Mouse (Mus musculus) layer of hippocampus, adult 8-10 months (tissue): Measurements from ENCODE around the gene Otop3. TPM values are rescaled to one million over a fixed set of nuclear protein-coding genes. Genes with fewer than 3 reads are reported as not detected.
A peak's percentile ranks its signal among the peaks of the same experiment; 100 is the strongest.

Experiments
- DNase-seq, 2 experiments: peaks; one replicate each; pipeline ENCODE4 v3.0.0; 2022; ENCODE audit warnings: low spot score in 2 of 2
- total RNA-seq, 4 experiments: library from RNA; stranded (reverse); gene quantifications; 2 replicates each; pipeline ENCODE4 v1.2.4; 2022

The Otop3 gene
- under 1 TPM in 2 of 4 experiments, not detected in 2; 0.14 to 0.27 TPM for total RNA-seq

GRCm38 (mm10) chr11:115334531-115334930 is at the start of gene Otop3:
TSS of gene Otop3 (plus strand) at chr11:115334731.
- no peak for DNase-seq

DNA sequence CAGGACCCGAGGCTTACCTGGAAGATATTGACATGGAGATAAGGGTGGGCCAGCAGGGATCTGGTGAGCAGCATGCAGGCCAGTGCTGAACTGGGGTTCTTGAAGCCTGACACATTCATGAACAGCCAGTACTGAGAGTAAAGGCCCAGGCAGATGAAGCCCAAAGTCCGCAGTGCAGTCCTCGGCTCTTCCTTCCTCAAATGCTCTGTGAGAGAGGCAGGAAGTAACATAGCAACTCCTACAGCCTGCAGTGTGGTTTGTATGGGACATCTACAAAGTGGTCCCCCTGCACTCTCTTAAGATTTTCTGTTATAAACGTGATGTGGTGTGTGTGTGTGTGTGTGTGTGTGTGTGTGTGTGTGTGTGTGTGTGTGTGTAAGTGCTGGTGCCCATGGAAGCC is 49.2 kb upstream of the Otop3 start:
- no peak for DNase-seq

GRCm38 (mm10) chr11:115286201-115286993 is 48.1 kb upstream of the Otop3 start:
- DNase-seq, result no peak

DNA sequence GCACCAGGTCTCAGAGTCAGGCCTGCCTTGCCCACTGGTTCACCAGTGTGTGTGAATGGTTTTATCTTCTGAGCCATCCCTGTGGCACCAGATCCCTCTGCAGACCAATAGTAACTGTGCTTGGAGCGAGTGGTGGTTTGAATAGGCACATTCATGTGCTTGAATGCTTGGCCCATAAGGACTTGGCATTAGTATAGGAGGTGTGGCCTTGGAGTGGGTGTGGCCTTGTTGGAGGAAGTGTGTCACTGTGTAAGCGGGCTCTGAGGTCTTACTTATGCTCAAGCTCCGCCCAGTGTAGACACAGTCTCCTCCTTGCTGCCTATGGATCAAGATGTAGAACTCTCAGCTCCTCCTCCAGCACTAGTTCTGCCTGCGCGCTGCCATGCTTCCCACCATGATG is 47.1 kb upstream of the Otop3 start:
- DNase-seq, result peak in 1 of 2 experiments; percentile 63

- no peak for DNase-seq
Measured at GRCm38 (mm10) chr11:115288305-115288704, 46.2 kb upstream of the Otop3 start.

DNA sequence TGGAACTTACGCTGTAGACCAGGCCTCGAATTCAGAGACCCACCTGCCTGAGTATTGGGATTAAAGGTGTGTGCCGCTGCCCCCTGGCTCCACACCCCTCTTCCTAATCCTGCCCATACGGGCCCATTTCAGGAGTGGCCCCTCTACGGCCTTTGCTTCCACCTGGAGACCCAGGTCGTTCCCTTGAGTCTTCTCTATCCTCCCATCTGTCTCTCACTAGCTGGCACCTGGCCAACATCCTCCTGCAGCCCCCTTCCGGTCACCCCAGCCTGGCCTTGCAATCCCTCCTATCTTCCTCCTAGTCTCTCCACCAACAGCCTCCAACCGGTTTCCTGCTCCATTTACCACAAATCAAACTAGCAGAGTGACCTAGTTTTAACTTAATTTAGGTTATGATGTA is 44.6 kb upstream of the Otop3 start:
- no peak for DNase-seq

DNA sequence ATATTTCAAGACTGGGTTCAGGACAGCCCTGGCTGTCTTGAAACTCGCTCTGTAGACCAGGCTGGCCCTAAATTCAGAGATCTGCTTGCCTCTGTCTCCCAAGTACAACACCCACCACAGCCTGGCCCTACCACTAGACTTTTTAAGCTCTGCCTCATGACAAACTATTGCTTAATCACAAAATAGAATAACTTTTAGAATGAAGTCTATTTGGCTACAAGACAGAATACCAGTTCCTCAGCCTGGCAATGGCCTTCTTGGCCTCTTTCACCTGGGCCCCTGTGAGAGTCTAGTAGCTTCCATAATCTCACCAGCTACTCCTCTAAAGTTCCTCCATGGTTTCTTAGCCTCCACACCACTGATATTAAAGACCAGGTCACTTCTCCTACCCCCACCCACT is 44.2 kb upstream of the Otop3 start:
- no peak for DNase-seq

GRCm38 (mm10) chr11:115290919-115291318 is 43.6 kb upstream of the Otop3 start:
- DNase-seq, result no peak

DNA sequence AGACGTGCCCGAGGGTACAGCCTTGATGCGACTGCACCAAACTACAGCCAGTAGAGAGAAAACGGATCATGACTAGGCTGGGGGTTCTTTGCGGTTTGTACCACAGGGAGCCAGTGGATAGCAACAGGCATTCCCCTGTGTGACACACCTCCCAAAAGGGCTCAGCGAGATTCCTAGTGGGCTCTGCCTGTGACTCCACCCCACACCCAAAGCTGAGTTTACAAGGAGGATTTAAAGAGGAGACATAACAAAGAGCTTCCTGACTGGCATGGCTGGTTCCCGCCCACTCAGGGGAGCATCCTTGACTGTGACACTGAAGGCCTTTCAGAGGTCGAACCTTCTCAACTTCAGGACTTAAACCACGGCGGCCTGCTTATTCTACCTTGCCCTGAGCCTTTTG is 43.0 kb upstream of the Otop3 start:
- no peak for DNase-seq

GRCm38 (mm10) chr11:115292631-115293375 is 41.7 kb upstream of the Otop3 start:
- no peak for DNase-seq

DNA sequence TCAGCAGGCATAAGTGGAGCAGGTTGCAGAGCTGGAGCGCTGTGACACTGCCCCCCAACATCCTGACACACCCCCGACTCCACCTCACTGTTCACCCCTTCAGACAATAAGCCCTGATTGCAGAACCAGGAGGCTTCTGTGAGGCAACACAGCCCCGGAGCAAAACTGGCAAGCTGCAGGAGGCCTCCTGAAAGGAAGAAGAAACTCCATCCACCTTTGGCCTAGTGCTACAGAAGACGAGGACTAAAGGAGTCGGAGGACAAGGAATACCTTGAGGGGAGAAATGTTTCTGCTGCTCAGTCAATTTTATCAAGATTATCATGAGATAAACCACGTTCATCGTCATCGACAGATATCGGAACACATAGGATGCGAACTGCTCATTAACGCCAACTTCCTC is 38.6 kb upstream of the Otop3 start:
- DNase-seq, result no peak

- no peak for DNase-seq
Measured at GRCm38 (mm10) chr11:115296471-115297210, 37.9 kb upstream of the Otop3 start.

GRCm38 (mm10) chr11:115297214-115297826 is 37.2 kb upstream of the Otop3 start, which contains the start of gene Fads6:
TSS of gene Fads6 (minus strand) at chr11:115297663.
- peak; percentile 73 to 82 for DNase-seq

DNA sequence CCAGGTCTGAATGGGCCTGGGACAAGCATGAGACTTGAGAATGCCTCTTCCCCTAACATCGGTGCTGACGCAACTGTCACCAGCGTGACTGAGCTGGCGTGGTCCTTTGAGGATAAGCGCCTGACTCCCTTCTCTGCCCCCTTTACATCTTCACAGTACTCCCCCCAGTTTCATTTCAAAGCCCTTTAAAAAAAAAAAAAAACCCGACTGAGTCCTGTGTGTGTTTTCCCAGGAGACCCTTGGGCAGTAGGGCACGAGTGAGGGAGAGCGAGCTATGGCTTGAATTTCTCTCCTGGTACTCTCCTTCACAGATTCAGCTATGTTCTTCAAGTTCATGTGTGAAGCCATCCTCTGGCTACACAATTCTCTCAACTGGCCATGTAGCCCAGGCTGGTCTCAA is 36.4 kb upstream of the Otop3 start:
- no peak for DNase-seq

DNA sequence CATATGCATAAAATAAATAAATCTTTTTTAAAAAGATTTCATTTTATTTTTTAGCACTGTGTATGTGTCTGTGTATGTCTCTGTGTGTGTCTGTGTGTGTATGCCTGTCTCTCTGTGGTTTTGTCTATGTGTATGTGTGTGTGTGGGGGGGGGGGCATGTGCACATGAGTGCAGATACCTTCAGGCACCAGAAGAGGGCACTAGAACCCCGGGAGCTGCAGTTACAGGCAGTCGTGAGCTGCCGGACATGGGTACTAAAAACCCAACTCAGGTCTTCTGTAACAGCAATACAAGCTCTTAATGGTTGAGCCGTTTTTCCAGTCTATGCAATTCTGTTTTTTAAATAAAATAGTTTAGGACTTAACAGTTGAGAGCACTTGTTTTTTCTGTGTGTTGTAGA is 33.8 kb upstream of the Otop3 start:
- DNase-seq, result no peak

GRCm38 (mm10) chr11:115301351-115301750 is 33.2 kb upstream of the Otop3 start:
- no peak for DNase-seq

DNA sequence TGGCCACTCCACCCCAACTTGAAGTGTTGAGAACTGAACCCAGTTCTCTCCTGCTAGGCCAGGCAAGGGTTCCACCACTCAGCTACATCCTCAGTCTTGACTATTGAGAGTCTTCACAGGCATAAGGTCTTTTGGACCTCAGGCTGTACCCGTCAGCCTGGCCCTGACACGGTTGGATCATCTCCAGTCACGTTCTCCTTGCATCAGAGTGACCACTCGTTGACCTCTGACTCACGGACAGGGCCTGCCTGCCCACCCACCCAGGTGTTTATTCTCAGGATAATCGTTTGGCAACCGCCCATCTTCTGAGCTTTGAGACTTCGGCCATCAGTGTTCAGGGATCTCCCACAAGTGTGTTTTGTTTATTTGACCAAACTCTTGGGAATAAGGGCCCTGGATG is 31.4 kb upstream of the Otop3 start:
- DNase-seq, result no peak

DNA sequence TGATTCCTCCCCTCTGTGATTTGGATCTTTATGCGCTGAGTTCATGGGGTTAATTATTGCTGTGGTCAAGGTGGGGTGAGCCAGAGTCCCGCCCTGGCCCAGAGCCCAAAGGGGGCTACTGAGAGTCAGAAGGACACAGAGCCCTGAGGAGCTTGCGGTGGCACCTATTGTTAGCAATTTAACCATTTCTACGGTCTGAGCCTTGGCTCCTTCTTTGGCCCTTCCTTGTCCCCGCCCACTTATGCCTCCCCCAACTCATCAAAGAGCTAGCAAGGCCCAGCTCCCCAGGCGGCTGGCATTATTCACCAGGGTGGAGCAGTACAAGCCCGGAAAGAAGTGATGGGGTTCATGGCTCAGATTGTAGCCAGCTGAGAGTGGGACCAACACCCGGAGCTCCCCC is 27.7 kb upstream of the Otop3 start, which contains the start of gene Otop2:
Gene Otop2 (plus strand): TSS at position 301 of the 400 bp plus-strand sequence.
- no peak for DNase-seq

- DNase-seq, result no peak
Measured at GRCm38 (mm10) chr11:115308781-115309180, 25.8 kb upstream of the Otop3 start.

GRCm38 (mm10) chr11:115314249-115314648 is 20.3 kb upstream of the Otop3 start:
- DNase-seq, result no peak

DNA sequence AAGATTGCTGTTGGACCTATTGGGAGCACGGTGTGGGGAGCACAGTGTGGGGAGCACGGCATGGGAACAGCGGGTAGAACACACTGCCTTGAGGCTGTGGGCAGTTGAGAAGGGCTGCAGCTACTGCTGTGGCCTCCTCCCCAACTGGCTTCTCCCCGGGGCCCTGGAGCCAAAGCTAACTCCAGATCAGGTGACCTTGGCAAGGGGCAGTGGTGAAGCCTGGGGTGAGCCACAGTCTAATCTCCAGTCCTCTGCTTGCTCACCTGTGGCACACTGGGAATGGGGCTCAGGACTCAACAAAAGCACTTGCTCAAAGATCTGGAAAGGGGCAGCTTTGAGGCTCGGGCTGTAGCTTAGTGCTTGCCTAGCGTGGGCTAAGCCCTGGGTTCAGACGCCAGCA is 17.3 kb upstream of the Otop3 start:
- DNase-seq, result no peak
